Mouse (Mus musculus) myocyte (in vitro differentiated cells): ENCODE data around the gene Cdrt4. TPM values are rescaled to one million over a fixed set of nuclear protein-coding genes. Genes with fewer than 3 reads are reported as not detected.

ENCODE experiments used
- H3K27me3 ChIP-seq: one replicate; pipeline ENCODE4 v1.6.1; 2011; ENCODE audit not compliant: control insufficient read depth, insufficient read depth, insufficient read length
- H3K36me3 ChIP-seq: one replicate; pipeline ENCODE4 v1.6.1; 2011; ENCODE audit not compliant: control insufficient read depth, insufficient read depth
- H3K4me2 ChIP-seq: one replicate; pipeline ENCODE4 v1.6.1; 2011; ENCODE audit warnings: low read depth, control low read depth
- H3K4me3 ChIP-seq: one replicate; pipeline ENCODE4 v1.5.1; 2011; ENCODE audit warnings: mild to moderate bottlenecking, control low read depth, moderate library complexity
- H3K79me2 ChIP-seq: one replicate; pipeline ENCODE4 v1.6.1; 2011; ENCODE audit not compliant: control insufficient read depth, insufficient read depth
- H3ac ChIP-seq: one replicate; pipeline ENCODE4 v1.6.1; 2011; ENCODE audit not compliant: control insufficient read depth, insufficient read length
- CEBPB ChIP-seq: IDR thresholded peaks from 2 replicates; pipeline ENCODE4 v1.6.1; 2011; ENCODE audit warnings: mild to moderate bottlenecking, moderate library complexity; ENCODE audit not compliant: poor library complexity, insufficient read depth, severe bottlenecking
- E2F4 ChIP-seq: IDR thresholded peaks from one replicate; pipeline ENCODE4 v1.6.1; 2011; ENCODE audit warnings: mild to moderate bottlenecking, control low read depth, moderate library complexity; ENCODE audit not compliant: insufficient read depth
- MAX ChIP-seq: IDR thresholded peaks from one replicate; pipeline ENCODE4 v1.6.1; 2011; ENCODE audit warnings: low read depth, mild to moderate bottlenecking, control low read depth
- MYOD1 ChIP-seq, 3 experiments: IDR thresholded peaks; one replicate each; pipeline ENCODE4 v1.6.1; 2011; ENCODE audit warnings: control low read depth in 2 of 3, low read depth in 2 of 3, mild to moderate bottlenecking in 2 of 3, moderate library complexity in 1 of 3; ENCODE audit not compliant: insufficient read length in 2 of 3, control insufficient read depth in 1 of 3
- MYOG ChIP-seq, 3 experiments: IDR thresholded peaks; one replicate each; pipeline ENCODE4 v1.6.1; 2011; ENCODE audit warnings: control low read depth in 2 of 3, low read depth in 2 of 3, mild to moderate bottlenecking in 2 of 3; ENCODE audit not compliant: insufficient read length in 2 of 3, control insufficient read depth in 1 of 3, insufficient read depth in 1 of 3
- POLR2A ChIP-seq: IDR thresholded peaks from one replicate; pipeline ENCODE4 v1.6.1; 2011; ENCODE audit warnings: low read depth, mild to moderate bottlenecking, control low read depth, moderate library complexity; ENCODE audit not compliant: insufficient read length
- POLR2AphosphoS2 ChIP-seq: IDR thresholded peaks from one replicate; pipeline ENCODE4 v1.6.1; 2011; ENCODE audit warnings: low read depth, control low read depth; ENCODE audit not compliant: insufficient read length
- REST ChIP-seq: IDR thresholded peaks from one replicate; pipeline ENCODE4 v1.6.1; 2011; ENCODE audit warnings: mild to moderate bottlenecking, control low read depth, moderate library complexity; ENCODE audit not compliant: insufficient read depth, insufficient read length
- SRF ChIP-seq: IDR thresholded peaks from one replicate; pipeline ENCODE4 v1.6.1; 2011; ENCODE audit warnings: low read depth; ENCODE audit not compliant: control insufficient read depth, insufficient read length
- TCF12 ChIP-seq: IDR thresholded peaks from one replicate; pipeline ENCODE4 v1.6.1; 2011; ENCODE audit warnings: mild to moderate bottlenecking, control low read depth; ENCODE audit not compliant: poor library complexity, insufficient read depth, severe bottlenecking
- TCF3 ChIP-seq: IDR thresholded peaks from one replicate; pipeline ENCODE4 v1.6.1; 2011; ENCODE audit warnings: low read depth, control low read depth; ENCODE audit not compliant: insufficient read length
- USF1 ChIP-seq: IDR thresholded peaks from one replicate; pipeline ENCODE4 v1.6.1; 2011; ENCODE audit warnings: low read depth, mild to moderate bottlenecking, control low read depth, moderate library complexity
- polyA plus RNA-seq: library from polyadenylated mRNA; unstranded; fragments of >200 nt; fragmentation: generic; extraction: Trizol; gene quantifications from one replicate; pipeline ENCODE4 v1.2.1, GENCODE M21; 2012; ENCODE audit warnings: missing spikeins

Cdrt4 gene
- polyA plus RNA-seq, 1 experiment = not detected

DNA sequence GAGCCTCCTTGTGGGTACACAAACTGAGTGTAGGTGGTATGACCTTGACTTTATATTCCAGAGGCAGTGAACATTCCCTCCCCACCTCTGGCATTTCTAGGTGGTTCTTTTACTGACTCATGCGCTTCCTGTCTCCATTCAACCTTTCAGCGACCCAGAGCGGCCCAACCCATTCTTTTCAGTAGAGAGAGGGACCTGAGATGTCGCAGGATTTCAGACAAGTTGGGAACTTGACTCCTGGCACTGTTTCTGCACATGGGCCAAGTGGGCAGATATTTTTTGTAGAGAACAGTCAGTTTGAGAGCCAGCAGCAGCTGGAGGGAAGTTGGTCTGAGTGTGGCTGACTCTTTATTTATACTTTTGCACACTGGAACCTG lies 45.5 kb downstream of the Cdrt4 start:
- Histone ChIP-seq H3ac (no peak overlapping the region), H3K4me2 (peak overlapping the region; percentile 79), H3K79me2 (no peaks in the 10 kb centered on the region), H3K27me3 (no peaks in the 10 kb centered on the region), H3K36me3 (no peaks in the 10 kb centered on the region), H3K4me3 (no peak overlapping the region)
- TF ChIP-seq MYOG (IDR thresholded peaks at IDR 0.05; ENCODE audit: control insufficient read depth in 1 of 3, insufficient read depth in 1 of 3, insufficient read length in 2 of 3, low read depth in 2 of 3) = no peak
- no peak for TF ChIP-seq USF1
- no peak for TF ChIP-seq TCF3
- TF ChIP-seq POLR2AphosphoS2 = no peak
- no peak for TF ChIP-seq MAX
- no peak for TF ChIP-seq REST
- TF ChIP-seq MYOD1 (IDR thresholded peaks at IDR 0.05; ENCODE audit: control insufficient read depth in 1 of 3, insufficient read length in 2 of 3, low read depth in 2 of 3) = peak; percentile 82 to 85 (median 83)

DNA sequence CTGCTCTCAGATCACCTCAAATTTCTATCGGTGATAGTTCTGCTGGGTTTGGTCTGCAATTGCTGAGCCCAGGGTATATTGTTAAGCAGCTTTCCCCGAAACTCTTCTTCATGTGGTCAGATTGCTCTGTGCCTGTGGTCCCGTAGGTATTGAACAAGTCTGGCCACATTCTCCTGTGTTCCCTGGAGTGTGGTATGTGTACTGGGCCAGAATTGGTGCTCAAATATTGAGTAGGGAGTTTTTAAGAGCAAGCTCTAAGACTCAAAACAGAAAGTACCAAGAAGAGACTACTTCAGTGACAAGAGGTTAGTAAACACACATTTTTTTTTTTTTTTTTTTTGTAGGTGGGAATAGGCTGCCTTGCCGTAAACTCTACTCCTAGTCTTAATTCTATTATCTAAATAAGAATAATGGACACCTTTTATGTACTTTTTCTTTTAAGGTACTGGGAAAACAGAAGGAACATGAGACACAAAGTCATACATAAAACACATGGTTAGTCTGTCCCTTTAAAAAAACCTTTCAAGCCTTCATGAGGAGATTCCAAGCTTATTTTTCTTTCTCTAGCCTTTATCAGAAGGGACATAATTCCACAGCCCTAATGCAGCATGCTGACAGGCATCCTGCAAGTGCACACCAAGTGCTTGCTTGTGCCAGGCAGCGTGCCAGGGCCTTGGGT lies 46.2 kb downstream of the Cdrt4 start:
- Histone ChIP-seq H3K4me3 (no peak overlapping the region), H3ac (no peak overlapping the region), H3K27me3 (no peaks in the 10 kb centered on the region), H3K79me2 (no peaks in the 10 kb centered on the region), H3K4me2 (peak overlapping the region; percentile 79), H3K36me3 (no peaks in the 10 kb centered on the region)
- TF ChIP-seq MAX (peak; percentile 20), TCF12 (no peak)

GRCm38 (mm10) chr11:62997718-62998281 lies 46.8 kb downstream of the Cdrt4 start:
- Histone ChIP-seq H3K4me3 (no peak overlapping the region), H3K27me3 (no peaks in the 10 kb centered on the region), H3K36me3 (no peaks in the 10 kb centered on the region), H3K4me2 (peak overlapping the region; percentile 79), H3ac (no peak overlapping the region), H3K79me2 (no peaks in the 10 kb centered on the region)
- TF ChIP-seq POLR2A = no peak
- TF ChIP-seq MAX = no peak
- TF ChIP-seq E2F4 = no peak
- TF ChIP-seq CEBPB = no peak
- TF ChIP-seq MYOD1 (IDR thresholded peaks at IDR 0.05; ENCODE audit: control insufficient read depth in 1 of 3, insufficient read length in 2 of 3, low read depth in 2 of 3) = peak; percentile 25 to 76 (median 75)
- no peak for TF ChIP-seq POLR2AphosphoS2
- peak; percentile 56 to 80 (median 66) for TF ChIP-seq MYOG (IDR thresholded peaks at IDR 0.05; ENCODE audit: control insufficient read depth in 1 of 3, insufficient read depth in 1 of 3, insufficient read length in 2 of 3, low read depth in 2 of 3)
- no peak for TF ChIP-seq TCF3
- no peak for TF ChIP-seq SRF
- peak; percentile 78 for TF ChIP-seq TCF12
- TF ChIP-seq USF1 = peak; percentile 20
- TF ChIP-seq REST = no peak

GRCm38 (mm10) chr11:63000126-63000525 lies 49.1 kb downstream of the Cdrt4 start:
- Histone ChIP-seq H3K36me3 (no peaks in the 10 kb centered on the region), H3ac (no peak overlapping the region), H3K4me3 (no peak overlapping the region), H3K4me2 (no peak overlapping the region), H3K79me2 (no peaks in the 10 kb centered on the region), H3K27me3 (no peaks in the 10 kb centered on the region)
- TF ChIP-seq TCF3 (no peak), MYOD1 (IDR thresholded peaks at IDR 0.05; ENCODE audit: control insufficient read depth in 1 of 3, insufficient read length in 2 of 3, low read depth in 2 of 3) (no peak), POLR2A (no peak), USF1 (no peak), E2F4 (no peak), POLR2AphosphoS2 (no peak), MAX (no peak), REST (no peak), TCF12 (no peak), CEBPB (no peak), SRF (no peak), MYOG (IDR thresholded peaks at IDR 0.05; ENCODE audit: control insufficient read depth in 1 of 3, insufficient read depth in 1 of 3, insufficient read length in 2 of 3, low read depth in 2 of 3) (no peak)

- H3K4me2 ChIP-seq = no peak overlapping the region
- H3K4me3 ChIP-seq = no peak overlapping the region
- TF ChIP-seq CEBPB = no peak
- peak in 2 of 3 experiments; percentile 22 to 48 for TF ChIP-seq MYOD1 (IDR thresholded peaks at IDR 0.05; ENCODE audit: control insufficient read depth in 1 of 3, insufficient read length in 2 of 3, low read depth in 2 of 3)
- no peaks in the 10 kb centered on the region for H3K27me3 ChIP-seq
- H3ac ChIP-seq = no peak overlapping the region
- no peaks in the 10 kb centered on the region for H3K36me3 ChIP-seq
- no peaks in the 10 kb centered on the region for H3K79me2 ChIP-seq
These were observed 53.6 kb downstream of the Cdrt4 start for GRCm38 (mm10) chr11:63004617-63005016.
